Mouse (Mus musculus): ENCODE results near the gene Atp5f1.

DNA sequence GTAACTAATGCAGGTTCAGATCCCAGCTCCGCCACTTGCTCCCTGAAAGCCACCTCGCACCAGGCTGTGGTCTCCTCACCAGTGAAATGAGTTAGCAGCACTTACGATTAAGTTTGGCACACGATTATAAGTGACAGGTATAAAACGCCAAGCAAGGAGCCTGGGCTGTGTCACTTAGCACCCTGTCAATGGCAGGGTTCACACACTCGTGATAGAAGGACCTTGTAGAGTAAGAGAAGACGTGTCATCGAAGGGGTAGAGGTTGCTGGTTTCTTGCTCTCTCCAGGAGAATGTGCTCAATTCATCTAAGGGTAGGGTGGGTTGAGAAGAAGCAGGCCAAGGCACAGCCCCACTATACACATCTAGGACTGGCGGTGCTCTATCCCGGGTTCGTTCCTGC, 61.0 kb downstream of the Atp5f1 start:
- TF ChIP-seq CTCF (IDR thresholded peaks at IDR 0.05; ENCODE audit: extremely low read depth, insufficient read depth, insufficient read length, insufficient replicate concordance) (no peak), POLR2A (IDR thresholded peaks at IDR 0.05; ENCODE audit: low read depth, low read length) (no peak)

All from spleen, adult 2 months (tissue).